Mouse (Mus musculus) small intestine, adult 2 months (tissue): ENCODE measurements around the gene Rcor2. TPM values are rescaled to one million over a fixed set of nuclear protein-coding genes. Genes with fewer than 3 reads are reported as not detected.
A peak's percentile ranks its signal among the peaks of the same experiment; 100 is the strongest.

Experiments used
- H3K27ac ChIP-seq: fragments of 200-500 bp; 2 replicates; pipeline ENCODE4 v1.5.1; 2012; ENCODE audit warnings: low read depth, low read length, control low read depth, inconsistent platforms; ENCODE audit not compliant: insufficient read depth
- H3K27me3 ChIP-seq: fragments of 200-500 bp; 2 replicates; pipeline ENCODE4 v1.6.1; 2012; ENCODE audit warnings: mild to moderate bottlenecking, moderate library complexity, low read length, inconsistent platforms; ENCODE audit not compliant: control insufficient read depth, insufficient read depth
- H3K36me3 ChIP-seq: fragments of 200-500 bp; 2 replicates; pipeline ENCODE4 v1.6.1; 2012; ENCODE audit warnings: mild to moderate bottlenecking, low read length, control low read depth, inconsistent platforms; ENCODE audit not compliant: control insufficient read depth, insufficient read depth
- H3K4me1 ChIP-seq: fragments of 200-500 bp; 2 replicates; pipeline ENCODE4 v1.6.1; 2012; ENCODE audit warnings: low read length, inconsistent platforms, mixed read lengths; ENCODE audit not compliant: control insufficient read depth, insufficient read depth, insufficient read length
- H3K4me3 ChIP-seq: fragments of 200-500 bp; 2 replicates; pipeline ENCODE4 v1.5.1; 2012; ENCODE audit warnings: low read depth, mild to moderate bottlenecking, control low read depth, inconsistent platforms, low read length, moderate library complexity
- CTCF ChIP-seq: fragments of 200-500 bp; IDR thresholded peaks from 2 replicates; pipeline ENCODE4 v1.5.1; 2012; ENCODE audit warnings: low read depth, mild to moderate bottlenecking, control low read depth, inconsistent platforms, low read length, moderate library complexity, mixed read lengths; ENCODE audit not compliant: insufficient replicate concordance, insufficient read length; ENCODE audit errors: extremely low read depth
- POLR2A ChIP-seq: fragments of 200-500 bp; IDR thresholded peaks from 2 replicates; pipeline ENCODE4 v1.6.1; 2012; ENCODE audit warnings: low read depth, mild to moderate bottlenecking, control low read depth, inconsistent platforms, low read length, moderate library complexity
- WGBS: fragments of 180-500 bp; shearing (Covaris S2); methylation state at CpG from one replicate; pipeline ENCODE4 v1.1.7; 2018; 5-methylcytosine and 5-hydroxymethylcytosine counted together
- polyA plus RNA-seq: library from polyadenylated mRNA; depleted of rRNA; stranded (reverse); fragments of >200 nt; gene quantifications from 2 replicates; pipeline ENCODE4 v1.2.3, GENCODE M21; 2012

Gene Rcor2
- polyA plus RNA-seq, 1 experiment: 1.8 TPM

DNA sequence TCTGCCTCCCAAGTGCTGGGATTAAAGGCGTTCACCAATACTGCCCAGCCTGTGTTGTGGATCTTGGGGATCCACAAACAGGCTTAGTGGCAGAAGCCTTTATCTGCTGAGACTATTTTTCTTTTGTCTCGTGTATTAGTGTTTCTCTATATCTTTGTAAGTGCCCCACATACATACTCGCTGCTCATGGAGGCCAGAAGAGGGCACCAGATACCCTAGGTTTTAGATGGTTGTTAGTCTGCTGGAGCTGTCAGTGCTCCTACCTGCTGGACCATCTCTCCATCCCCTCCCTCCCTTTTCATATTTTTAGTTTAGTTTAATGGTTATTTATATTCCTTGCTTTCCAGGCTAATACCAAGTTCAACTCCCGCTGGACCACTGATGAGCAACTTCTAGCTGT, 6.4 kb downstream of the Rcor2 start:
- TF ChIP-seq CTCF: no peak
- TF ChIP-seq POLR2A: no peak
- H3K4me3 ChIP-seq: no peak overlapping the region
- H3K4me1 ChIP-seq: peaks cover 12% of the 10 kb centered on the region
- no peak overlapping the region for H3K27ac ChIP-seq
- H3K27me3 ChIP-seq: no peaks in the 10 kb centered on the region
- H3K36me3 ChIP-seq: peaks cover 30% of the 10 kb centered on the region
- 94% methylated on average over 4 of the region's 4 CpGs for WGBS

DNA sequence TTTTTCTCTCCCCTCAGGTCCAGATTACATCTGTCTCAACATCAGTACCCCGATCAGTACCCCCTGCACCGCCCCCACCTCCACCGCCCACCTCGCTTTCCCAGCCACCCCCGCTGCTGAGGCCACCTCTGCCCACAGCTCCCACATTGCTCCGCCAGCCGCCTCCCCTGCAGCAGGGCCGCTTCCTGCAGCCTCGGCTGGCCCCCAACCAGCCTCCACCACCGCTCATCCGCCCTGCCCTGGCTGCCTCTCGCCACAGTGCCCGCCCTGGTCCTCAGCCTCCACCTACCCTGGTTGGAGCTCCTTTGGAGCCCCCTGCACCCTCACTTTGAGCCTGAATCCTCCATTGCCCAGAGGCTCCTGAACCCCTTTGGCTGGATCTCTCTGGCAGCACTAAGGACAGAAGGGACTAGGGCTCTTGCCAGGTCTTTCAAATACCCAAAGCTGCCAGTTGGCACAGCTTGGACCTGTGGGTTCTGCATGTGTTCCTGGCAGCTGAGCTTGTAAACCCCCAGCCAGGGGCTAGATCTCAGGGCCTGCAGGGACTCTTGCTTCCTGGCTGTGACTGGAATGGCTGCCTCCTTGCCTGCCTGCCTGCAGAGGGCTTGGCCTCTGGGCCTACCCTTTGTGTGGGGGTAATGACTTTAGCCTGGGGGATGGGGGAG, 7.3 kb downstream of the Rcor2 start:
- TF ChIP-seq POLR2A (no peak), CTCF (no peak)
- 84% methylated on average over 13 of the region's 13 CpGs for WGBS

DNA sequence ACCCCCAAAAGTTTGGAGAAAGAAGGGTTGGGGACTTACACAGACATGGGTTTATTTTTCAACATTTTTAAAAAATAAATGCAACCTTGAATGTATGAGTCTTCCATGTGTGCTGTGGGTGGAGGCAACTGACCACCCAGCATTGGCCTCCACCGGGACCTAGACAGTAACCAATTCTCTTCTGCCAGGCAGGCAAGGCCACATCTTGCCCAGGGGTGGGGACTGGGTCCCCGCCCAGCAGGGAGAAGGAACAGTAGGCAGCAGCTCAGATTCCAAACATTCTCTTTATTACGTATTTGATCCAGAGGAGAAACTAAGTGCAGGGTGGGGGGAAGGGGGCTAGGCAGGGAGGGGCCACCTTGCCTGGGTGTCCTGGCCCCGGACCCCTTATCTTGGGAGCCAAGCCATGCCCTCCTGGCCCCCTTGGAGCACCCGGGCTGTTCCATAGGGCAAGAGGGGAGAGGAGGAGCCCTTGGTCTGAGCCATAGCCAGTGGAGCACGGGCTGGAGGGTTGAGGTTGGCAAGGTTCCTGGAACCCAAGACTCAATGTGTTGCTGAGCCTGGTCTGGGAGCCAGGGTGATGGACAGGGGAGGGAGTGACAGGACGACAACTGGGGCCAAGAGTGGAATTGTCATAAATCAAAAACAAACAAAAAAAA, 8.1 kb downstream of the Rcor2 start:
- peaks cover 46% of the 10 kb centered on the region for H3K36me3 ChIP-seq
- TF ChIP-seq POLR2A (no peak), CTCF (no peak)

More for the DNA sequence above, 7.3 kb downstream of the Rcor2 start:
- Histone ChIP-seq H3K27me3 (no peaks in the 10 kb centered on the region), H3K4me1 (0 out of 2 replicates have a peak, but pooled peaks cover 4% of the 10 kb centered on the region), H3K36me3 (peaks cover 40% of the 10 kb centered on the region), H3K27ac (no peak overlapping the region), H3K4me3 (no peak overlapping the region)

GRCm38 (mm10) chr19:7276053-7276659, 9.0 kb downstream of the Rcor2 start:
- 82% methylated on average over 7 of the region's 7 CpGs for WGBS
- Histone ChIP-seq H3K27ac (no peak overlapping the region), H3K36me3 (peaks cover 55% of the 10 kb centered on the region)

More for the DNA sequence above, 8.1 kb downstream of the Rcor2 start:
- H3K4me1 ChIP-seq: no peaks in the 10 kb centered on the region
- no peak overlapping the region for H3K4me3 ChIP-seq
- WGBS: 54% methylated on average over 7 of the region's 7 CpGs
- no peaks in the 10 kb centered on the region for H3K27me3 ChIP-seq
- H3K27ac ChIP-seq: no peak overlapping the region

GRCm38 (mm10) chr19:7276796-7277195, 9.7 kb downstream of the Rcor2 start:
- Histone ChIP-seq H3K4me3 (no peak overlapping the region), H3K27ac (no peak overlapping the region), H3K4me1 (no peaks in the 10 kb centered on the region), H3K36me3 (peaks cover 60% of the 10 kb centered on the region), H3K27me3 (no peaks in the 10 kb centered on the region)
- TF ChIP-seq POLR2A (no peak), CTCF (no peak)
- 79% methylated on average over 7 of the region's 7 CpGs for WGBS

More at GRCm38 (mm10) chr19:7276053-7276659, 9.0 kb downstream of the Rcor2 start:
- Histone ChIP-seq H3K4me3 (no peak overlapping the region), H3K27me3 (no peaks in the 10 kb centered on the region), H3K4me1 (no peaks in the 10 kb centered on the region)
- TF ChIP-seq POLR2A (no peak), CTCF (no peak)

DNA sequence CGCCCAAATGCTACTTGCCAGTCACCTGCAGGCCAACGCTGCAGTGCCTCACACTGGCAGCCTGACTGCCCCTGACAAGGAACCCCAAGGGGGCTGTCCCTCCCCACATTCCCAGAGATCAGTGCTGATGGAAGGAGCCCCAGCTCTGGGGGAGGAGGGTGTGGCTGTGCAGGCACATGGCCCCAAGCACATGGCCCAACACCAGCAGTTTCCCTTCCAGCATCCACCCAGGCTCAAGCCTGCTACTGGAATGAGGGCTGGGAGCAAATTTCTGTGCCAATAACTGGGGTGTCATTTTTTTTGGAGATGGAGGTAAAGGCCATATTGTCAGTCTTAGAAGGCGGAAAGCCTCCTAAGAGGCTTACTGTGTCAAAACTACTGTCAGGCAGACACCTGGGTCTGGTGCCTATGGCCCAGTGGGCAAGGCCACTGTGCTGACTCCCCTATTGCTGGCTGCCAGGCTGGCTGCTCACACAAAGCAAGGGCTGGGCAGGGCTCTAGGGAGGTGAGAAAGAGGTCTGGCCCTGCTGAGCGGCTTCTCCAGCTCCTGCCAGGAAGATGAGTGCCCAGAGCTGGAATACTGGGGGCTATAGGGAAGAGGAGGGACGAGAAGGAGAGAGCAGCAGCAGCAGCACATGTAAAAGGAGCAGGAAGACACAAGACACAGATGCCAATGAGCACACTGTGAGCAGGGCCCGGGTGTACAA, 11.2 kb downstream of the Rcor2 start:
- H3K4me3 ChIP-seq: no peak overlapping the region
- H3K27ac ChIP-seq: no peak overlapping the region
- no peak for TF ChIP-seq CTCF
- TF ChIP-seq POLR2A: no peak
- WGBS: 80% methylated on average over 6 of the region's 6 CpGs
- no peaks in the 10 kb centered on the region for H3K4me1 ChIP-seq
- no peaks in the 10 kb centered on the region for H3K27me3 ChIP-seq
- H3K36me3 ChIP-seq: peaks cover 76% of the 10 kb centered on the region

GRCm38 (mm10) chr19:7279114-7279513, 12.0 kb downstream of the Rcor2 start:
- no peak overlapping the region for H3K27ac ChIP-seq
- 53% methylated on average over 6 of the region's 6 CpGs for WGBS
- H3K4me3 ChIP-seq: no peak overlapping the region
- no peak for TF ChIP-seq POLR2A
- peak; percentile 58; the same call in 1 of the 2 replicates for TF ChIP-seq CTCF
- no peaks in the 10 kb centered on the region for H3K27me3 ChIP-seq
- H3K36me3 ChIP-seq: peaks cover 83% of the 10 kb centered on the region
- H3K4me1 ChIP-seq: no peaks in the 10 kb centered on the region
